Mouse (Mus musculus) G1E (cell line): ENCODE results near the gene Ttll8.

Experiments
- CTCF ChIP-seq: IDR thresholded peaks from 2 replicates; pipeline ENCODE4 v1.5.1; 2012; ENCODE audit warnings: low read depth, low read length, inconsistent platforms, mixed read lengths
- GATA1 ChIP-seq: IDR thresholded peaks from 2 replicates; pipeline ENCODE4 v1.6.1; 2012; ENCODE audit warnings: borderline replicate concordance, low read length, inconsistent platforms, mixed read lengths
- GATA2 ChIP-seq: IDR thresholded peaks from 2 replicates; pipeline ENCODE4 v1.6.1; 2012; ENCODE audit warnings: low read depth, low read length, inconsistent platforms, borderline replicate concordance
- POLR2AphosphoS5 ChIP-seq: IDR thresholded peaks from 2 replicates; pipeline ENCODE4 v1.6.1; 2012; ENCODE audit warnings: low read depth, low read length, inconsistent platforms; ENCODE audit not compliant: insufficient replicate concordance
- TAL1 ChIP-seq: conservative IDR thresholded peaks from 2 replicates; pipeline ENCODE4 v1.6.1; 2012; ENCODE audit warnings: low read depth, low read length, inconsistent platforms, mixed read lengths

- TF ChIP-seq CTCF, result no peak
- TF ChIP-seq POLR2AphosphoS5, result no peak
- no peak for TF ChIP-seq GATA1
- no peak for TF ChIP-seq GATA2
- no peak for TF ChIP-seq TAL1
These were observed 63.2 kb downstream of the Ttll8 start for GRCm38 (mm10) chr15:88890751-88891675.
